ENCODE assay signal across 9 mouse cellular contexts in genomic region chr14:118922667-118923184, GRCm38 (mm10). TPM values are rescaled to one million over a fixed set of nuclear protein-coding genes. Genes with fewer than 3 reads are reported as not detected.
DNase-seq lines count a peak whose midpoint lies in the region; ATAC-seq and TF ChIP-seq lines count a peak whose summit lies in the region.
"Had no signal": no experiment of that assay in that cellular context is flagged by ENCODE, and none has a peak within 500 bp of the region (broad histone marks: within the 10 kb centered on the region; RNA-seq: fewer than 3 reads in every experiment).

No protein-coding gene starts in this region.

- peak overlapping the region; percentile 35 to 54 for H3K4me3 ChIP-seq in ES-E14 (ENCODE audit: insufficient read depth in 1 of 2, low read depth in 1 of 2, low read length in 2 of 2, poor library complexity in 1 of 2, severe bottlenecking in 1 of 2)
- peak overlapping the region; percentile 59 for H3K4me3 ChIP-seq in embryonic facial prominence, embryonic 11.5 days (ENCODE audit: low read depth, low read length)
- H3K4me3 ChIP-seq in hindbrain, embryonic 13.5 days = peak overlapping the region; percentile 75
- H3K4me3 ChIP-seq in liver, embryonic 15.5 days (replicated peaks) = peak overlapping the region; percentile 37
- peak overlapping the region; percentile 43 for H3K4me3 ChIP-seq in neural tube, embryonic 14.5 days (ENCODE audit: low read depth, low read length)

- peaks cover 0 to 4% of the 10 kb centered on the region in 2 experiments; a peak in 2 of 4 replicates for H3K4me1 ChIP-seq in ES-E14 (ENCODE audit: control insufficient read depth in 2 of 2, insufficient read depth in 2 of 2, low read length in 2 of 2, poor library complexity in 1 of 2)
- peaks cover 6% of the 10 kb centered on the region for H3K4me1 ChIP-seq in embryonic facial prominence, embryonic 11.5 days (ENCODE audit: control insufficient read depth, insufficient read depth, low read length)
- H3K4me1 ChIP-seq in hindbrain, embryonic 13.5 days (replicated peaks) = peaks cover 51% of the 10 kb centered on the region
- H3K4me1 ChIP-seq in liver, embryonic 15.5 days (replicated peaks) = peaks cover 14% of the 10 kb centered on the region
- H3K4me1 ChIP-seq in neural tube, embryonic 14.5 days (ENCODE audit: control insufficient read depth, insufficient read depth, low read length) = peaks cover 43% of the 10 kb centered on the region

- peak; percentile 32 for DNase-seq in gastrocnemius, postnatal 10 days
- DNase-seq in gastrocnemius, postnatal 25 days = no peak
- no peak for DNase-seq in ES-E14 (ENCODE audit: low read depth, low spot score)
- DNase-seq in embryonic facial prominence, embryonic 11.5 days (ENCODE audit: low spot score) = peak; percentile 63
- DNase-seq in c-Kit-positive CD71-positive TER-119-positive erythroid progenitor cells, embryonic 14.5 days (ENCODE audit: low spot score) = no peak

- peak overlapping the region; percentile 91 for H3K4me2 ChIP-seq in embryonic facial prominence, embryonic 11.5 days (ENCODE audit: low read depth, low read length)
- H3K4me2 ChIP-seq in hindbrain, embryonic 13.5 days = peak overlapping the region; percentile 96
- peak overlapping the region; percentile 58 for H3K4me2 ChIP-seq in liver, embryonic 15.5 days
- H3K4me2 ChIP-seq in neural tube, embryonic 14.5 days (ENCODE audit: low read depth, low read length) = peak overlapping the region; percentile 78

- ATAC-seq in embryonic facial prominence, embryonic 11.5 days (replicated peaks; ENCODE audit: insufficient number of reproducible peaks, low FRiP score, low TSS enrichment, low read depth) = peak; percentile 41; the same call in 1 of the 2 replicates
- peak; percentile 23 for ATAC-seq in hindbrain, embryonic 13.5 days (ENCODE audit: low FRiP score)
- 0 out of 2 replicates have a peak, but pooled peaks have one; percentile 19 for ATAC-seq in liver, embryonic 15.5 days (ENCODE audit: insufficient read depth)
- peak; percentile 12; the same call in 1 of the 2 replicates for ATAC-seq in neural tube, embryonic 14.5 days (ENCODE audit: low read depth)

- H3K9me3 ChIP-seq in ES-E14 (ENCODE audit: control insufficient read depth, insufficient read depth, low read depth, low read length) = no peaks in the 10 kb centered on the region
- no peaks in the 10 kb centered on the region for H3K9me3 ChIP-seq in embryonic facial prominence, embryonic 11.5 days (replicated peaks; ENCODE audit: control insufficient read depth, low read length)
- no peaks in the 10 kb centered on the region for H3K9me3 ChIP-seq in hindbrain, embryonic 13.5 days
- H3K9me3 ChIP-seq in liver, embryonic 15.5 days (replicated peaks) = no peaks in the 10 kb centered on the region
- H3K9me3 ChIP-seq in neural tube, embryonic 14.5 days (ENCODE audit: control insufficient read depth, low read length) = no peaks in the 10 kb centered on the region

- WGBS in embryonic facial prominence, embryonic 11.5 days = under 1% methylated on average over 47 of the region's 47 CpGs
- WGBS in hindbrain, embryonic 13.5 days = under 1% methylated on average over 47 of the region's 47 CpGs
- under 1% methylated on average over 47 of the region's 47 CpGs for WGBS in liver, embryonic 15.5 days (ENCODE audit: insufficient replicate concordance)
- 1% methylated on average over 39 of the region's 47 CpGs for WGBS in neural tube, embryonic 14.5 days

- no peaks in the 10 kb centered on the region for H3K27me3 ChIP-seq in embryonic facial prominence, embryonic 11.5 days (ENCODE audit: control insufficient read depth, insufficient read depth, low read length)
- H3K27me3 ChIP-seq in hindbrain, embryonic 13.5 days = no peaks in the 10 kb centered on the region
- peaks cover 75% of the 10 kb centered on the region for H3K27me3 ChIP-seq in liver, embryonic 15.5 days
- no peaks in the 10 kb centered on the region for H3K27me3 ChIP-seq in neural tube, embryonic 14.5 days (ENCODE audit: control insufficient read depth, insufficient read depth, low read length)
- H3K27me3 ChIP-seq: CH12.LX had no signal

- H3K9ac ChIP-seq in ES-E14 (ENCODE audit: insufficient read depth, low read depth, low read length, poor library complexity, severe bottlenecking) = no peak overlapping the region
- peak overlapping the region; percentile 48 for H3K9ac ChIP-seq in embryonic facial prominence, embryonic 11.5 days (replicated peaks; ENCODE audit: low read length)
- H3K9ac ChIP-seq in hindbrain, embryonic 13.5 days = peak overlapping the region; percentile 79
- H3K9ac ChIP-seq in liver, embryonic 15.5 days = no peak overlapping the region
- peak overlapping the region; percentile 52 for H3K9ac ChIP-seq in neural tube, embryonic 14.5 days (replicated peaks; ENCODE audit: low read depth, low read length)

- no peak overlapping the region for H3K27ac ChIP-seq in ES-E14 (ENCODE audit: insufficient read depth, low read depth, low read length, poor library complexity, severe bottlenecking)
- no peak overlapping the region for H3K27ac ChIP-seq in embryonic facial prominence, embryonic 11.5 days (replicated peaks; ENCODE audit: low read depth, low read length)
- H3K27ac ChIP-seq in hindbrain, embryonic 13.5 days = no peak overlapping the region
- H3K27ac ChIP-seq in liver, embryonic 15.5 days (replicated peaks) = no peak overlapping the region
- H3K27ac ChIP-seq in neural tube, embryonic 14.5 days (ENCODE audit: low read depth, low read length) = no peak overlapping the region

- H3K36me3 ChIP-seq in ES-E14 (ENCODE audit: control insufficient read depth, insufficient read depth, low read length, poor library complexity, severe bottlenecking) = no peaks in the 10 kb centered on the region; the same call in 1 of the 2 replicates
- H3K36me3 ChIP-seq in embryonic facial prominence, embryonic 11.5 days (replicated peaks; ENCODE audit: control insufficient read depth, insufficient read depth, low read depth, low read length) = no peaks in the 10 kb centered on the region; the same call in 1 of the 2 replicates
- H3K36me3 ChIP-seq in hindbrain, embryonic 13.5 days = peaks cover 12% of the 10 kb centered on the region
- no peaks in the 10 kb centered on the region for H3K36me3 ChIP-seq in liver, embryonic 15.5 days (replicated peaks)
- H3K36me3 ChIP-seq in neural tube, embryonic 14.5 days (ENCODE audit: control insufficient read depth, insufficient read depth, low read length) = peaks cover 4% of the 10 kb centered on the region; the same call in 1 of the 2 replicates

- in situ Hi-C loops in ES-E14 (cut with MboI; ENCODE audit: low sequenced_read_pairs in 2 of 2, unreplicated experiment in 2 of 2) = no loop called here

TF ChIP-seq in ES-E14, 5 proteins besides CTCF, POLR2A, EP300 and RAD21:
- TF ChIP-seq ZNF384 (IDR thresholded peaks at IDR 0.05; ENCODE audit: low read depth, low read length) (no peak), HCFC1 (IDR thresholded peaks at IDR 0.05; ENCODE audit: borderline replicate concordance, insufficient read depth, low read length) (no peak), ZC3H11A (IDR thresholded peaks at IDR 0.05; ENCODE audit: borderline replicate concordance, low read depth, low read length) (no peak), MAFK (IDR thresholded peaks at IDR 0.05; ENCODE audit: insufficient read depth, low read depth, low read length) (no peak), CHD2 (IDR thresholded peaks at IDR 0.05; ENCODE audit: low read depth, low read length) (no peak)

RNA-seq across cellular contexts. Expression of gene Dzip1, which starts 2.5 kb away (rescaled TPM):
- 10 to 100 TPM in 1 of 2 experiments, 1 to 10 TPM in 1; 7.4 to 11.6 TPM for total RNA-seq in gastrocnemius, postnatal 10 days (2021)
- 1 to 10 TPM; 2.2 to 2.6 TPM for total RNA-seq in gastrocnemius, postnatal 25 days (2021)
- 6.8 and 15.3 TPM in 2 replicates for total RNA-seq in ES-E14 (2012; rRNA removed)
- polyA plus RNA-seq in embryonic facial prominence, embryonic 11.5 days (2014; fragmentation: Nextera tagmentation; extraction: Ambion mirVana) = 35.9 and 40.9 TPM in 2 replicates
- polyA plus RNA-seq in hindbrain, embryonic 13.5 days (2015; fragmentation: Nextera tagmentation; extraction: Ambion mirVana) = 56.3 and 57.0 TPM in 2 replicates
- 1.6 and 1.9 TPM in 2 replicates for polyA plus RNA-seq in liver, embryonic 15.5 days (2015; fragmentation: Nextera tagmentation; extraction: Ambion mirVana)
- 90.3 and 130 TPM in 2 replicates for polyA plus RNA-seq in neural tube, embryonic 14.5 days (2014; fragmentation: Nextera tagmentation; extraction: Ambion mirVana)

RNA-seq across cellular contexts. Expression of gene Dnajc3, which starts 15.1 kb away (rescaled TPM):
- total RNA-seq in gastrocnemius, postnatal 10 days (2021) = 10 to 100 TPM; 22.3 to 25.9 TPM
- 10 to 100 TPM; 18.9 to 20.8 TPM for total RNA-seq in gastrocnemius, postnatal 25 days (2021)
- total RNA-seq in ES-E14 (2012; rRNA removed) = 21.8 and 29.8 TPM in 2 replicates
- 33.0 and 35.0 TPM in 2 replicates for polyA plus RNA-seq in embryonic facial prominence, embryonic 11.5 days (2014; fragmentation: Nextera tagmentation; extraction: Ambion mirVana)
- 20.3 and 21.5 TPM in 2 replicates for polyA plus RNA-seq in hindbrain, embryonic 13.5 days (2015; fragmentation: Nextera tagmentation; extraction: Ambion mirVana)
- 29.7 and 32.4 TPM in 2 replicates for polyA plus RNA-seq in liver, embryonic 15.5 days (2015; fragmentation: Nextera tagmentation; extraction: Ambion mirVana)
- 21.7 and 25.0 TPM in 2 replicates for polyA plus RNA-seq in neural tube, embryonic 14.5 days (2014; fragmentation: Nextera tagmentation; extraction: Ambion mirVana)

Comparison
In these comparisons a context has a peak if more than half of its experiments do, and no peak if none do; other contexts are left out.
1. DNase-seq: peak in gastrocnemius, postnatal 10 days (single experiment) and embryonic facial prominence, embryonic 11.5 days (single experiment); none in gastrocnemius, postnatal 25 days (single experiment), ES-E14 (single experiment) and c-Kit-positive CD71-positive TER-119-positive erythroid progenitor cells, embryonic 14.5 days (single experiment).
2. H3K9ac ChIP-seq: peak in embryonic facial prominence, embryonic 11.5 days (single experiment), hindbrain, embryonic 13.5 days (single experiment) and neural tube, embryonic 14.5 days (single experiment); none in ES-E14 (single experiment) and liver, embryonic 15.5 days (single experiment).
3. RNA of gene Dzip1, which starts 2.5 kb away (polyA plus RNA-seq): 90.3 to 130 TPM in neural tube, embryonic 14.5 days, 56.3 to 57.0 TPM in hindbrain, embryonic 13.5 days and 35.9 to 40.9 TPM in embryonic facial prominence, embryonic 11.5 days; 1.6 to 1.9 TPM in liver, embryonic 15.5 days; every median in the first group is over 10 times any median in the second.
4. Peak in every context shown above with its lines, with median percentiles within 50 percentile points of each other: H3K4me3 ChIP-seq, ATAC-seq and H3K4me2 ChIP-seq.